Mouse (Mus musculus): ENCODE measurements around the gene Cfap206.
A peak's percentile ranks its signal among the peaks of the same experiment; 100 is the strongest.

The Cfap206 gene

DNA sequence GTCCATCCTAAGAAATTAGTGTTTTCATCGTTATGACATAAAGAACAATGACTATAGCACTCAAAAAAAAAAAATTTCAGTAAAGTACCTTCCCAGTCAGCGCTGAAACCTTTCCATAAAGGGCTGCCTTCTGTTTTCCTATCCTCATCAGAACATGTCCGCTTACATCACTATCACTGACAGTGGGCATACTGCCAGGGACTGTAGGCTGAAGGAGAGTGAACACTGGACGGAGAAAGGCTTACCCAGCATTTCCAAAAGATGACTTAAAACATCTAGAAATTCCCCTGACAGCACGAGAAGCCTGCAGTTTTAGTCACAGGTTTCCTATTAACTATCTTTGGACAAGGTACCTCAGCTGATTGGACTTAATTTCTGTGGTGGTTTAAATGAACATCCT, 56.3 kb downstream of the Cfap206 start:
- DNase-seq (ENCODE audit: low read depth, low spot score) = no peak

- no peak for DNase-seq (ENCODE audit: low read depth, low spot score)
Observed at GRCm38 (mm10) chr4:34667923-34668322, 62.1 kb downstream of the Cfap206 start.

DNA sequence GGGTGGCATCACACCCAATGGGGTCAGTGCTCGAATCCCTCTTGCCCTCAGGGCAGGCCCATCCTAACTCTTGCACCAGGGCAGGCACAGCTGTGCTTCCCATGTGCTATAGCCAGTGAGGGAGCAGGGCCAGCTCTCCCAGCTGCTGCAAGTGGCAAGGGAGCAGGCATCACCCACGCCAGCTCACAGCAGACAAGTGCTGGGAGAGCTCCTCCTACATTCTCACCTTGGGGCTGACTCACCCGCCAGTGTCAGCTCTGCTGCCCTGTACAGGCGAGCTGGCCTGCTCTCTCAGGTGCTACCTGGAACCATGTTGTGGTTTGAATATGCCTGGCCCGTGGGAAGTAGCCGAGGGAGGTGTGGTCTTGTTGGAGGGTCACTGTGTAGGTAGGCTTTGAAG, 68.1 kb downstream of the Cfap206 start:
- peak; percentile 13 for DNase-seq (ENCODE audit: low read depth, low spot score)

GRCm38 (mm10) chr4:34661514-34661913, 68.5 kb downstream of the Cfap206 start:
- DNase-seq (ENCODE audit: low read depth, low spot score) = no peak

DNA sequence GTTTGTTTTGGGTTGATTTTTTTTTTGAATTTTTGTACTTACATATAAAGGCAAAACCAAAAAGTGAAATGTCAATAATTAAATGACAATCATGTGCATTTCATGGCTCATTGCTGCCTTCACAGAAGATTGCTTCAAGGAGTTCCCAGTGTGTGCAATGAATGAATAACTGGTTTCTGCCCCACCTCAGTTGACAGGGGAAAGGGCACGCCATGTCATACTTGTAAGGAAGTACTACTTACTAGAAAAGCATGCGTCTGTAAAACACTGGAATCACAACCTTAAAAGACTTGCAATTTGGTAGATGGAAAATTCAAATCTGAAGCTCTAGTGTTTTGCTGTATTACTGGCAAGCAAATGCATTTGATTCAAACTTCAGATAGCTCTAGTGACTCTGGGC, 71.0 kb downstream of the Cfap206 start:
- DNase-seq (ENCODE audit: low read depth, low spot score) = no peak

DNA sequence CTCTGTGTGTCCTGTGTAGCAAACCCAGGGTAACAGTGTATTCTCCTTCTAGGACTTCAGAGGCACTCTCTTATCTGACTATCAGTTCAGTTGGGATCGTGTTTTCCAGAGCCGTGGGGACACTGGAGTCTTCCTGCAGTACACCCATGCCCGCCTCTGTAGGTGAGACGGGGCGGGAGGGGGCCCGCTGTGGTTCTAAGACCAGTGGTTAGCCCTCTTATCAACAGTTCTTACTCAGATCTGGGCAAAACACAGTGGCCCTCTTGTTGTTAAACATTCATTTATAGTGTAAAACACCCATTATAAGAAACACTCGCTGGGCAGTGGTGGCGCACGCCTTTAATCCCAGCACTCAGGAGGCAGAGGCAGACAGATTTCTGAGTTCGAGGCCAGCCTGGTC, 73.9 kb downstream of the Cfap206 start:
- DNase-seq (ENCODE audit: low read depth, low spot score) = no peak

DNA sequence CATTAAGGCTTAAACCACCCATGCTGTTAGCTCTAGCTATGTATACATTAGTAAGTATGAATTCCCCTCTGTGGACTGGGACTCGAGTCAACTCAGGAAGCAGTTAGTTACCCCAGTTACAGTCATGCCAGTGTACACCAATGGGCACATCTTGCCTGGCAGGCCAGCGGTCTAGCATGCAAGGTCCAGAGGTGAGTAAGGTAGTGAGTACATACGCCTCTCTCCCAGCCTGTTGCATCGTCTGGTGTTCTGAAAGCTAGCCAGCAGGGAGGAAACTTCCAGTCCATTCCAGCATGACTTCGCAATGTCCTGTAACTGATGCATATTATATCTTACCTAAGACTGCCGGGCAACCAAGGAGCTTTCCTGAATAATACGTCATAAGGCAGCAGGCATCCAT, 76.8 kb downstream of the Cfap206 start:
- no peak for DNase-seq (ENCODE audit: low read depth, low spot score)

- no peak for DNase-seq (ENCODE audit: low read depth, low spot score)
Observed at GRCm38 (mm10) chr4:34644779-34645178, 85.2 kb downstream of the Cfap206 start.

GRCm38 (mm10) chr4:34640731-34641130, 89.3 kb downstream of the Cfap206 start:
- no peak for DNase-seq (ENCODE audit: low read depth, low spot score)

DNA sequence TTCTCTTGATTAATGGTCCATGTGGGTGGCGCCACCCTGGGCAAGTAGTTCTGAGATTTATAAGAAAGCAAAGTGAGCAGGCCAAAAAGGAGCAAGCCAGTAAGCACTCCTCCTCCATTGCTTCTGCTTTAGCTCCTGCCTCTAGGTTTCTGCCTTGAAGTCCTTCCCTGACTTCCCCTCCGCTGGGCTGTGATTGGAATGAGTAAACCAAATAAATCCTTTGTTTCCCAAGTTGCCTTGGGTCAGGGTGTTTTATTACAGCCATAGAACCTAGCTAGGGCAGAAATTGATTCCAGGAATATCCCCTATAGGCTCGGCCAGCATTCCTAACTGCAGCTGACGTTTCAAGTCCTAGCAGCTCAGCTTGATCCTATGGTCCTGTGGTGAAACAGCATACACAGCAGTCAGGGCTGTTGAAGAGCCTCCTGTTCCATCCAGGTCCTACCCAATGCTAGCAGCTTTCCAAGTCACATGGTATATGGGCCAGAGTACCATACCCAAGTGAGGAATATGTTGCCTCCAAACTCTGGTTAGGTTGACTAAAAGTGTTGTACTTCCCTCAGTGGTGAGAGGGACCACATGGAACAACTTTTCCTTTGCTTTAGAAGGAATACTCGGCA, 90.2 kb downstream of the Cfap206 start:
- DNase-seq (ENCODE audit: low read depth, low spot score) = no peak

Data from telencephalon, adult 2 months (tissue).